Mouse (Mus musculus): ENCODE measurements around the gene Gm20715. TPM values are rescaled to one million over a fixed set of nuclear protein-coding genes. Genes with fewer than 3 reads are reported as not detected.
"Not testable (repeated sequence)": the region's sequence is repeated elsewhere in the genome, so short reads cannot be mapped to it uniquely, and the experiment has no call there.

Gm20715 gene
- polyA plus RNA-seq, 1 experiment from 2014 or later: not detected

GRCm38 (mm10) chr7:6367185-6367584, 42.9 kb upstream of the Gm20715 start:
- WGBS: 96% methylated on average over 5 of the region's 5 CpGs
- no peaks in the 10 kb centered on the region for H3K36me3 ChIP-seq (ENCODE audit: insufficient read depth, low read length)
- H3K9ac ChIP-seq (ENCODE audit: low read depth, low read length): no peak overlapping the region
- no peaks in the 10 kb centered on the region for H3K4me1 ChIP-seq (replicated peaks; ENCODE audit: insufficient read depth, low read length)
- ATAC-seq (replicated peaks; ENCODE audit: low FRiP score, low read depth) (no peak), DNase-seq (ENCODE audit: low spot score) (no peak)
- no peak for TF ChIP-seq CTCF (IDR thresholded peaks at IDR 0.05; ENCODE audit: low read depth)
- H3K27me3 ChIP-seq (ENCODE audit: insufficient read depth, low read length): no peaks in the 10 kb centered on the region
- no peak overlapping the region for H3K4me3 ChIP-seq (replicated peaks; ENCODE audit: low read depth, low read length)
- no peak overlapping the region for H3K4me2 ChIP-seq (ENCODE audit: low read length)
- H3K9me3 ChIP-seq (replicated peaks; ENCODE audit: low read length): no peaks in the 10 kb centered on the region
- no peak overlapping the region for H3K27ac ChIP-seq

GRCm38 (mm10) chr7:6368146-6368545, 41.9 kb upstream of the Gm20715 start:
- not testable (repeated sequence) for DNase-seq (ENCODE audit: low spot score); H3K27me3 ChIP-seq (ENCODE audit: insufficient read depth, low read length); H3K4me3 ChIP-seq (replicated peaks; ENCODE audit: low read depth, low read length); H3K27ac ChIP-seq; H3K9ac ChIP-seq (ENCODE audit: low read depth, low read length); H3K4me1 ChIP-seq (replicated peaks; ENCODE audit: insufficient read depth, low read length); ATAC-seq (replicated peaks; ENCODE audit: low FRiP score, low read depth); H3K36me3 ChIP-seq (ENCODE audit: insufficient read depth, low read length); H3K4me2 ChIP-seq (ENCODE audit: low read length); H3K9me3 ChIP-seq (replicated peaks; ENCODE audit: low read length)
- WGBS: 77% methylated on average over 5 of the region's 5 CpGs

GRCm38 (mm10) chr7:6369460-6369859, 40.6 kb upstream of the Gm20715 start:
- no peaks in the 10 kb centered on the region for H3K36me3 ChIP-seq (ENCODE audit: insufficient read depth, low read length)
- 90% methylated on average over 3 of the region's 3 CpGs for WGBS

GRCm38 (mm10) chr7:6372993-6373392, 37.1 kb upstream of the Gm20715 start:
- no peak for TF ChIP-seq CTCF (IDR thresholded peaks at IDR 0.05; ENCODE audit: low read depth)
- H3K4me2 ChIP-seq (ENCODE audit: low read length): no peak overlapping the region
- no peaks in the 10 kb centered on the region for H3K4me1 ChIP-seq (replicated peaks; ENCODE audit: insufficient read depth, low read length)
- H3K27ac ChIP-seq: no peak overlapping the region
- ATAC-seq (replicated peaks; ENCODE audit: low FRiP score, low read depth) (no peak), DNase-seq (ENCODE audit: low spot score) (no peak)
- H3K36me3 ChIP-seq (ENCODE audit: insufficient read depth, low read length): no peaks in the 10 kb centered on the region
- H3K9me3 ChIP-seq (replicated peaks; ENCODE audit: low read length): no peaks in the 10 kb centered on the region
- no peak overlapping the region for H3K9ac ChIP-seq (ENCODE audit: low read depth, low read length)
- no peaks in the 10 kb centered on the region for H3K27me3 ChIP-seq (ENCODE audit: insufficient read depth, low read length)
- WGBS: 89% methylated on average over 3 of the region's 3 CpGs
- no peak overlapping the region for H3K4me3 ChIP-seq (replicated peaks; ENCODE audit: low read depth, low read length)

More at GRCm38 (mm10) chr7:6369460-6369859, 40.6 kb upstream of the Gm20715 start:
- Histone ChIP-seq H3K9ac (ENCODE audit: low read depth, low read length) (no peak overlapping the region), H3K27me3 (ENCODE audit: insufficient read depth, low read length) (no peaks in the 10 kb centered on the region), H3K4me3 (replicated peaks; ENCODE audit: low read depth, low read length) (no peak overlapping the region), H3K27ac (no peak overlapping the region), H3K4me1 (replicated peaks; ENCODE audit: insufficient read depth, low read length) (no peaks in the 10 kb centered on the region), H3K9me3 (replicated peaks; ENCODE audit: low read length) (no peaks in the 10 kb centered on the region), H3K4me2 (ENCODE audit: low read length) (no peak overlapping the region)
- ATAC-seq (replicated peaks; ENCODE audit: low FRiP score, low read depth) (no peak), DNase-seq (ENCODE audit: low spot score) (no peak)
- TF ChIP-seq CTCF (IDR thresholded peaks at IDR 0.05; ENCODE audit: low read depth): no peak

- Histone ChIP-seq H3K36me3 (ENCODE audit: insufficient read depth, low read length) (no peaks in the 10 kb centered on the region), H3K9me3 (replicated peaks; ENCODE audit: low read length) (no peaks in the 10 kb centered on the region), H3K27me3 (ENCODE audit: insufficient read depth, low read length) (no peaks in the 10 kb centered on the region), H3K27ac (no peak overlapping the region), H3K4me3 (replicated peaks; ENCODE audit: low read depth, low read length) (no peak overlapping the region), H3K4me2 (ENCODE audit: low read length) (no peak overlapping the region), H3K9ac (ENCODE audit: low read depth, low read length) (no peak overlapping the region), H3K4me1 (replicated peaks; ENCODE audit: insufficient read depth, low read length) (0 out of 2 replicates have a peak, but pooled peaks cover 3% of the 10 kb centered on the region)
- ATAC-seq (replicated peaks; ENCODE audit: low FRiP score, low read depth) (no peak), DNase-seq (ENCODE audit: low spot score) (no peak)
- TF ChIP-seq CTCF (IDR thresholded peaks at IDR 0.05; ENCODE audit: low read depth): no peak
- 82% methylated on average over 8 of the region's 8 CpGs for WGBS
Measured at GRCm38 (mm10) chr7:6378441-6378840, 31.6 kb upstream of the Gm20715 start.

GRCm38 (mm10) chr7:6381431-6381830, 28.6 kb upstream of the Gm20715 start:
- peak; percentile 40 for TF ChIP-seq CTCF (IDR thresholded peaks at IDR 0.05; ENCODE audit: low read depth)
- Histone ChIP-seq H3K4me3 (replicated peaks; ENCODE audit: low read depth, low read length) (no peak overlapping the region), H3K36me3 (ENCODE audit: insufficient read depth, low read length) (no peaks in the 10 kb centered on the region), H3K27ac (no peak overlapping the region), H3K4me1 (replicated peaks; ENCODE audit: insufficient read depth, low read length) (0 out of 2 replicates have a peak, but pooled peaks cover 3% of the 10 kb centered on the region), H3K9ac (ENCODE audit: low read depth, low read length) (no peak overlapping the region), H3K27me3 (ENCODE audit: insufficient read depth, low read length) (no peaks in the 10 kb centered on the region), H3K4me2 (ENCODE audit: low read length) (no peak overlapping the region), H3K9me3 (replicated peaks; ENCODE audit: low read length) (no peaks in the 10 kb centered on the region)
- ATAC-seq (replicated peaks; ENCODE audit: low FRiP score, low read depth): no peak
- 89% methylated on average over 2 of the region's 2 CpGs for WGBS
- no peak for DNase-seq (ENCODE audit: low spot score)

- Histone ChIP-seq H3K9me3 (replicated peaks; ENCODE audit: low read length) (no peaks in the 10 kb centered on the region), H3K36me3 (ENCODE audit: insufficient read depth, low read length) (no peaks in the 10 kb centered on the region), H3K4me1 (replicated peaks; ENCODE audit: insufficient read depth, low read length) (0 out of 2 replicates have a peak, but pooled peaks cover 3% of the 10 kb centered on the region), H3K27ac (no peak within 1 kb of the TSS), H3K4me3 (replicated peaks; ENCODE audit: low read depth, low read length) (peak within 1 kb of the TSS; percentile 50), H3K4me2 (ENCODE audit: low read length) (peak within 1 kb of the TSS; percentile 62), H3K27me3 (ENCODE audit: insufficient read depth, low read length) (no peaks in the 10 kb centered on the region), H3K9ac (ENCODE audit: low read depth, low read length) (peak within 1 kb of the TSS; percentile 54)
- ATAC-seq (replicated peaks; ENCODE audit: low FRiP score, low read depth) (peak; percentile 98), DNase-seq (ENCODE audit: low spot score) (peak; percentile 97)
- WGBS: under 1% methylated on average over 28 of the region's 28 CpGs
- peak; percentile 41; the same call in 1 of the 2 replicates for TF ChIP-seq CTCF (IDR thresholded peaks at IDR 0.05; ENCODE audit: low read depth)
Measured at GRCm38 (mm10) chr7:6383044-6383455, 27.0 kb upstream of the Gm20715 start, which contains the start of gene Zfp28. Zfp28 (plus strand) TSS chr7:6383295.
